In genomic region chr16:28850881-28851280, GRCm38 (mm10) we compare ENCODE assay signal across 10 mouse cellular contexts.
DNase-seq lines count a peak whose midpoint lies in the region; ATAC-seq lines count a peak whose summit lies in the region.
"Had no signal": no experiment of that assay in that cellular context is flagged by ENCODE, and none has a peak within 500 bp of the region (broad histone marks: within the 10 kb centered on the region; RNA-seq: fewer than 3 reads in every experiment).

No protein-coding gene starts in this region.

- H3K27ac ChIP-seq in hindbrain, embryonic 12.5 days = no peak overlapping the region
- peak overlapping the region; percentile 14; the same call in 1 of the 2 replicates for H3K27ac ChIP-seq in neural tube, embryonic 13.5 days (replicated peaks)
- H3K27ac ChIP-seq: embryonic facial prominence, embryonic 13.5 days; macrophage had no signal

- H3K4me1 ChIP-seq in hindbrain, embryonic 12.5 days = peaks cover 15% of the 10 kb centered on the region
- H3K4me1 ChIP-seq in neural tube, embryonic 13.5 days (replicated peaks) = peaks cover 33% of the 10 kb centered on the region

- peak overlapping the region; percentile 21; the same call in 1 of the 2 replicates for H3K4me2 ChIP-seq in hindbrain, embryonic 12.5 days (replicated peaks)
- H3K4me2 ChIP-seq in neural tube, embryonic 13.5 days = peak overlapping the region; percentile 30
- H3K4me2 ChIP-seq: embryonic facial prominence, embryonic 13.5 days had no signal

- H3K4me3 ChIP-seq in hindbrain, embryonic 12.5 days = no peak overlapping the region
- H3K4me3 ChIP-seq in neural tube, embryonic 13.5 days = no peak overlapping the region
- H3K4me3 ChIP-seq: embryonic facial prominence, embryonic 13.5 days had no signal

- H3K9ac ChIP-seq in hindbrain, embryonic 12.5 days = no peak overlapping the region
- no peak overlapping the region for H3K9ac ChIP-seq in neural tube, embryonic 13.5 days
- H3K9ac ChIP-seq: embryonic facial prominence, embryonic 13.5 days had no signal

- WGBS in hindbrain, embryonic 12.5 days = 44% methylated on average over 14 of the region's 14 CpGs
- 46% methylated on average over 14 of the region's 14 CpGs for WGBS in neural tube, embryonic 13.5 days

- no peaks in the 10 kb centered on the region for H3K36me3 ChIP-seq in hindbrain, embryonic 12.5 days
- no peaks in the 10 kb centered on the region for H3K36me3 ChIP-seq in neural tube, embryonic 13.5 days

- H3K27me3 ChIP-seq in hindbrain, embryonic 12.5 days = peaks cover 32% of the 10 kb centered on the region
- peaks cover 32% of the 10 kb centered on the region for H3K27me3 ChIP-seq in neural tube, embryonic 13.5 days
- H3K27me3 ChIP-seq: embryonic facial prominence, embryonic 13.5 days had no signal

- peak; percentile 57; the same call in 1 of the 2 replicates for ATAC-seq in frontal cortex, adult (ENCODE audit: low TSS enrichment)
- ATAC-seq in hindbrain, embryonic 12.5 days (ENCODE audit: low FRiP score) = peak; percentile 75
- peak; percentile 52 for ATAC-seq in neural tube, embryonic 13.5 days (ENCODE audit: low read depth)

- H3K9me3 ChIP-seq in hindbrain, embryonic 12.5 days (replicated peaks) = peaks cover 9% of the 10 kb centered on the region; the same call in 1 of the 2 replicates
- no peaks in the 10 kb centered on the region for H3K9me3 ChIP-seq in neural tube, embryonic 13.5 days
- H3K9me3 ChIP-seq: embryonic facial prominence, embryonic 13.5 days had no signal

- DNase-seq in frontal cortex, postnatal 25 days (ENCODE audit: low spot score in 2 of 2) = no peak
- peak; percentile 69 for DNase-seq in left cerebral cortex, postnatal 4 days
- DNase-seq in left cerebral cortex, adult 11 months (ENCODE audit: low spot score) = no peak
- DNase-seq in spleen, adult 12 weeks (ENCODE audit: low spot score) = no peak
- DNase-seq in thymus, postnatal 4 days = no peak

- intact Hi-C loops in left cerebral cortex, postnatal 4 days (cut with DNase I) = no loop called here
